Mouse (Mus musculus) B cell, adult 2 months (primary cell): ENCODE results near the gene 1700009N14Rik.

Experiments used
- DNase-seq, 2 experiments: peaks; one replicate each; pipeline ENCODE4 v3.0.0; 2022

1700009N14Rik gene

GRCm38 (mm10) chr4:39450069-39450468 lies at the start of gene 1700009N14Rik:
Gene 1700009N14Rik, plus strand, starts transcription at chr4:39450295.
- no peak for DNase-seq

GRCm38 (mm10) chr4:39437870-39438367 lies 12.2 kb upstream of the 1700009N14Rik start:
- DNase-seq = no peak

GRCm38 (mm10) chr4:39474291-39474690 lies 24.2 kb downstream of the 1700009N14Rik start:
- no peak for DNase-seq

- no peak for DNase-seq
These were observed 36.3 kb downstream of the 1700009N14Rik start for GRCm38 (mm10) chr4:39486393-39486792.

GRCm38 (mm10) chr4:39493596-39493995 lies 43.5 kb downstream of the 1700009N14Rik start:
- DNase-seq = no peak

GRCm38 (mm10) chr4:39495875-39496274 lies 45.8 kb downstream of the 1700009N14Rik start:
- no peak for DNase-seq
